Mouse (Mus musculus) cerebellum, adult 9-10 months (tissue): ENCODE measurements around the gene Gm49450.

Experiments used
- DNase-seq: peaks from one replicate; pipeline ENCODE4 v3.0.0; 2022

Gm49450 gene

GRCm38 (mm10) chr15:98887526-98887925 lies 65.8 kb downstream of the Gm49450 start:
- no peak for DNase-seq

- no peak for DNase-seq
These were observed 66.5 kb downstream of the Gm49450 start for GRCm38 (mm10) chr15:98886667-98887387.

- no peak for DNase-seq
These were observed 69.2 kb downstream of the Gm49450 start for GRCm38 (mm10) chr15:98884106-98884505.

GRCm38 (mm10) chr15:98883661-98884060 lies 69.7 kb downstream of the Gm49450 start:
- no peak for DNase-seq
